Mouse (Mus musculus) urinary bladder, postnatal 4 days (tissue): ENCODE results near the gene Rnf212b.

Source experiments
- DNase-seq, 2 experiments: peaks; one replicate each; pipeline ENCODE4 v3.0.0; 2021 to 2022; ENCODE audit warnings: low spot score in 2 of 2

The Rnf212b gene

GRCm38 (mm10) chr14:54874165-54874564 lies 60.2 kb downstream of the Rnf212b start:
- no peak for DNase-seq

- DNase-seq = no peak
Observed at GRCm38 (mm10) chr14:54875844-54876538, 62.0 kb downstream of the Rnf212b start.

GRCm38 (mm10) chr14:54876539-54877047 lies 62.7 kb downstream of the Rnf212b start:
- peak; percentile 87 to 88 for DNase-seq

GRCm38 (mm10) chr14:54877048-54877715 lies 63.2 kb downstream of the Rnf212b start, which contains the start of gene Ppp1r3e:
Ppp1r3e (minus strand) TSS chr14:54877550.
- DNase-seq = peak in 1 of 2 experiments; percentile 62

- peak; percentile 77 to 88 for DNase-seq
Observed at GRCm38 (mm10) chr14:54883154-54884021, 69.4 kb downstream of the Rnf212b start, which contains the start of the genes Bcl2l2 and Gm20521. Bcl2l2 (plus strand) TSS chr14:54883377. Gm20521 (plus strand) TSS chr14:54883441.

GRCm38 (mm10) chr14:54884022-54884712 lies 70.2 kb downstream of the Rnf212b start:
- DNase-seq = no peak

GRCm38 (mm10) chr14:54885309-54885708 lies 71.4 kb downstream of the Rnf212b start:
- DNase-seq = no peak

GRCm38 (mm10) chr14:54892200-54892599 lies 78.3 kb downstream of the Rnf212b start, which contains the start of gene Pabpn1:
Pabpn1 (plus strand) TSS chr14:54892500.
- no peak for DNase-seq

GRCm38 (mm10) chr14:54893651-54894181 lies 79.8 kb downstream of the Rnf212b start:
- DNase-seq = peak; percentile 94 to 98

- DNase-seq = peak; percentile 68 to 72
Observed at GRCm38 (mm10) chr14:54894296-54895151, 80.6 kb downstream of the Rnf212b start.

GRCm38 (mm10) chr14:54897445-54897844 lies 83.5 kb downstream of the Rnf212b start:
- no peak for DNase-seq

- DNase-seq = peak in 1 of 2 experiments; percentile 42
Observed at GRCm38 (mm10) chr14:54900383-54900782, 86.4 kb downstream of the Rnf212b start.

- DNase-seq = no peak
Observed at GRCm38 (mm10) chr14:54903641-54904040, 89.7 kb downstream of the Rnf212b start.
